Mouse (Mus musculus): ENCODE data around the gene Tspan4. TPM values are rescaled to one million over a fixed set of nuclear protein-coding genes. Genes with fewer than 3 reads are reported as not detected.

Tspan4 gene
- polyA plus RNA-seq, 1 experiment from 2014 or later: 65.0 TPM

Other genes with a start within 250 kb of the Tspan4 start
- 41.3 and 44.4 TPM in 2 replicates for gene Phrf1, start 246.5 kb upstream of the Tspan4 start, polyA plus RNA-seq (2014; fragmentation: Nextera tagmentation; extraction: Ambion mirVana)
- 2.8 and 4.7 TPM in 2 replicates for gene Irf7, start 208.8 kb upstream of the Tspan4 start, polyA plus RNA-seq (2014; fragmentation: Nextera tagmentation; extraction: Ambion mirVana)
- not detected in 2 replicates for gene Cdhr5, start 198.5 kb upstream of the Tspan4 start, polyA plus RNA-seq (2014; fragmentation: Nextera tagmentation; extraction: Ambion mirVana)
- 1.6 and 2.3 TPM in 2 replicates for gene Sct, start 196.1 kb upstream of the Tspan4 start, polyA plus RNA-seq (2014; fragmentation: Nextera tagmentation; extraction: Ambion mirVana)
- gene Drd4, start 183.2 kb upstream of the Tspan4 start, polyA plus RNA-seq (2014; fragmentation: Nextera tagmentation; extraction: Ambion mirVana): not detected in 2 replicates
- 36.9 and 42.1 TPM in 2 replicates for gene Deaf1, start 147.6 kb upstream of the Tspan4 start, polyA plus RNA-seq (2014; fragmentation: Nextera tagmentation; extraction: Ambion mirVana)
- gene Tmem80, start 147.5 kb upstream of the Tspan4 start, polyA plus RNA-seq (2014; fragmentation: Nextera tagmentation; extraction: Ambion mirVana): 17.6 and 22.2 TPM in 2 replicates
- gene Eps8l2, start 136.4 kb upstream of the Tspan4 start, polyA plus RNA-seq (2014; fragmentation: Nextera tagmentation; extraction: Ambion mirVana): 0.76 TPM in 1 of 2 replicates, not detected in the other
- gene Taldo1, start 83.0 kb upstream of the Tspan4 start, polyA plus RNA-seq (2014; fragmentation: Nextera tagmentation; extraction: Ambion mirVana): 216 and 221 TPM in 2 replicates
- 25.6 and 30.2 TPM in 2 replicates for gene Gatd1, start 61.1 kb upstream of the Tspan4 start, polyA plus RNA-seq (2014; fragmentation: Nextera tagmentation; extraction: Ambion mirVana)
- gene Cend1, start 45.7 kb upstream of the Tspan4 start, polyA plus RNA-seq (2014; fragmentation: Nextera tagmentation; extraction: Ambion mirVana): 1.6 and 2.1 TPM in 2 replicates
- 13.0 and 13.3 TPM in 2 replicates for gene Slc25a22, start 37.3 kb upstream of the Tspan4 start, polyA plus RNA-seq (2014; fragmentation: Nextera tagmentation; extraction: Ambion mirVana)
- gene Pidd1, start 31.2 kb upstream of the Tspan4 start, polyA plus RNA-seq (2014; fragmentation: Nextera tagmentation; extraction: Ambion mirVana): 6.1 and 7.1 TPM in 2 replicates
- gene Rplp2, start 27.9 kb upstream of the Tspan4 start, polyA plus RNA-seq (2014; fragmentation: Nextera tagmentation; extraction: Ambion mirVana): 874 and 975 TPM in 2 replicates
- gene Pnpla2, start 20.0 kb upstream of the Tspan4 start, polyA plus RNA-seq (2014; fragmentation: Nextera tagmentation; extraction: Ambion mirVana): 48.7 and 49.0 TPM in 2 replicates
- 20.4 and 25.6 TPM in 2 replicates for gene Cracr2b, start 14.1 kb upstream of the Tspan4 start, polyA plus RNA-seq (2014; fragmentation: Nextera tagmentation; extraction: Ambion mirVana)
- 77.5 and 115 TPM in 2 replicates for gene Cd151, start 7.8 kb upstream of the Tspan4 start, polyA plus RNA-seq (2014; fragmentation: Nextera tagmentation; extraction: Ambion mirVana)
- 73.2 and 78.0 TPM in 2 replicates for gene Polr2l, start 108 bp upstream of the Tspan4 start, polyA plus RNA-seq (2014; fragmentation: Nextera tagmentation; extraction: Ambion mirVana)
- 32.5 and 33.3 TPM in 2 replicates for gene Chid1, start 64.6 kb downstream of the Tspan4 start, polyA plus RNA-seq (2014; fragmentation: Nextera tagmentation; extraction: Ambion mirVana)
- gene Ap2a2, start 86.9 kb downstream of the Tspan4 start, polyA plus RNA-seq (2014; fragmentation: Nextera tagmentation; extraction: Ambion mirVana): 48.1 and 49.9 TPM in 2 replicates
- 0.09 and 0.11 TPM in 2 replicates for gene Muc6, start 180.1 kb downstream of the Tspan4 start, polyA plus RNA-seq (2014; fragmentation: Nextera tagmentation; extraction: Ambion mirVana)
- 0.20 and 0.31 TPM in 2 replicates for gene Muc2, start 215.1 kb downstream of the Tspan4 start, polyA plus RNA-seq (2014; fragmentation: Nextera tagmentation; extraction: Ambion mirVana)